Mouse (Mus musculus): ENCODE measurements around the gene Ankrd52. TPM values are rescaled to one million over a fixed set of nuclear protein-coding genes. Genes with fewer than 3 reads are reported as not detected.

The Ankrd52 gene
- polyA plus RNA-seq, 1 experiment from 2014 or later = 6.2 TPM

DNA sequence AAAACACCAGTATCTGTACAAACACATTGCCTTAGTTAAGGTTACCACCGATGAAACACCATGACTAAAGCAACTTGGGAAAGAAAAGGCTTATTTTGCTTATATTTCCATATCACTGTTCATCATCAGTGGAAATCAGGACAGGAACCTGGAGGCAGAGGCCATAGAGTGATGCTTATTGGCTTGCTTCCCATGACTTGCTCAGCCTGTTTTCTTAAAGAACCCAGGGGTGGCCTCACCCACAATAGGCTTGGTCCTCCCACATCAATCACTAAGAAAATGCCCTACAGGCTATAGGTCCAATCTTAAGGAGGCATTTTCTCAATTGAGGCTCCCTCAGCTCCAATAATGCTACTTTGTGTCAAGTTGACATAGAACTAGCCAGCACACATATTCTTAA lies 65.8 kb downstream of the Ankrd52 start:
- DNase-seq (ENCODE audit: low spot score) (no peak), ATAC-seq (replicated peaks; ENCODE audit: low FRiP score, low read depth) (no peak)
- Histone ChIP-seq H3K27me3 (ENCODE audit: insufficient read depth, low read length) (no peaks in the 10 kb centered on the region), H3K4me1 (replicated peaks; ENCODE audit: insufficient read depth, low read length) (no peaks in the 10 kb centered on the region), H3K9me3 (replicated peaks; ENCODE audit: low read length) (no peaks in the 10 kb centered on the region), H3K4me3 (replicated peaks; ENCODE audit: low read depth, low read length) (no peak overlapping the region), H3K27ac (no peak overlapping the region), H3K4me2 (ENCODE audit: low read length) (no peak overlapping the region), H3K36me3 (ENCODE audit: insufficient read depth, low read length) (peaks cover 18% of the 10 kb centered on the region), H3K9ac (ENCODE audit: low read depth, low read length) (no peak overlapping the region)
- 96% methylated on average over 1 of the region's 1 CpGs for WGBS
- TF ChIP-seq CTCF (IDR thresholded peaks at IDR 0.05; ENCODE audit: low read depth) = no peak

DNA sequence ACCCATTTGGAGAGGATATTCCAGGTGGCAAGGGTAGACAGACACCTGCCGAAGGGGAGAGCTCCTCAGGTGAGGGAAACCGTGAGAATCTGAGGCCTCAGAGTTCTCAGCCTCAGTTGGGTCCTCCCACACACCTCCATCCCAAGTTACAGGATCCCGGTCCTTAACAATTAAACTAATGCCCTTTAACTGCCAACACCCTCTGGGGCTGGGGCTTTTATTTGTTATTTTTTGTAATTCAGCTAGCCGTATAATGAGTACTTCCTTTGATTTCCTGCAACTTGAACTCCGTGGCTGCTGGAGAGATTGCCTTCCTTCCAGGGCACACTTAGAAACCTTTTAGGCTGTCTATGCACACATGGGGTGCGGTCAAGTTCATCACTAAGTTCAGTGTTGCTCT lies 67.4 kb downstream of the Ankrd52 start:
- no peak overlapping the region for H3K9ac ChIP-seq (ENCODE audit: low read depth, low read length)
- no peaks in the 10 kb centered on the region for H3K27me3 ChIP-seq (ENCODE audit: insufficient read depth, low read length)
- no peaks in the 10 kb centered on the region for H3K9me3 ChIP-seq (replicated peaks; ENCODE audit: low read length)
- no peak for TF ChIP-seq CTCF (IDR thresholded peaks at IDR 0.05; ENCODE audit: low read depth)
- no peak overlapping the region for H3K4me3 ChIP-seq (replicated peaks; ENCODE audit: low read depth, low read length)
- WGBS = 33% methylated on average over 6 of the region's 6 CpGs
- DNase-seq (ENCODE audit: low spot score) = peak; percentile 64
- 0 out of 2 replicates have a peak, but pooled peaks cover 6% of the 10 kb centered on the region for H3K36me3 ChIP-seq (ENCODE audit: insufficient read depth, low read length)
- no peaks in the 10 kb centered on the region for H3K4me1 ChIP-seq (replicated peaks; ENCODE audit: insufficient read depth, low read length)
- H3K4me2 ChIP-seq (ENCODE audit: low read length) = no peak overlapping the region
- H3K27ac ChIP-seq = no peak overlapping the region
- ATAC-seq (replicated peaks; ENCODE audit: low FRiP score, low read depth) = no peak

DNA sequence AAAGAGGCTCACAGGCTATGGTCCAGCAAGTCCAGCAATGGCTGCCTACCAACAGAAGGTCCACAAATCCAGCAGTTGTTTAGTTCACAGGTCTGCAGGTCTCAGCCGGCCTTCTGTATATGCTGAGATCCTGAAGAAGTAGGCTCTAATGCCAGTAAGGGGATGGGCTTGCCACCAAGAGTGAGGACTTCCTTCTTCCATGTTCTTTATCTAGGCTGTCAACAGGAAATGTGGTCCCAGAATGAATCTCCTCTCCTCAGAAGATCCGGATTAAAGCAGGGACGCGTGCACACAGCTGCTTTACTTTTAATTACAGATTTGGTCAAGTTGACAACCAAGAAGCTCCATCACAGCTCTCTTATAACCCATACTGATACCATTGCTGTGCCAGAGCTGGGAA lies 68.5 kb downstream of the Ankrd52 start:
- H3K27me3 ChIP-seq (ENCODE audit: insufficient read depth, low read length) = no peaks in the 10 kb centered on the region
- ATAC-seq (replicated peaks; ENCODE audit: low FRiP score, low read depth) (no peak), DNase-seq (ENCODE audit: low spot score) (peak; percentile 23)
- no peak overlapping the region for H3K9ac ChIP-seq (ENCODE audit: low read depth, low read length)
- no peaks in the 10 kb centered on the region for H3K4me1 ChIP-seq (replicated peaks; ENCODE audit: insufficient read depth, low read length)
- H3K27ac ChIP-seq = no peak overlapping the region
- no peaks in the 10 kb centered on the region for H3K9me3 ChIP-seq (replicated peaks; ENCODE audit: low read length)
- TF ChIP-seq CTCF (IDR thresholded peaks at IDR 0.05; ENCODE audit: low read depth) = no peak
- 69% methylated on average over 4 of the region's 4 CpGs for WGBS
- no peak overlapping the region for H3K4me2 ChIP-seq (ENCODE audit: low read length)
- no peak overlapping the region for H3K4me3 ChIP-seq (replicated peaks; ENCODE audit: low read depth, low read length)
- 0 out of 2 replicates have a peak, but pooled peaks cover 6% of the 10 kb centered on the region for H3K36me3 ChIP-seq (ENCODE audit: insufficient read depth, low read length)

DNA sequence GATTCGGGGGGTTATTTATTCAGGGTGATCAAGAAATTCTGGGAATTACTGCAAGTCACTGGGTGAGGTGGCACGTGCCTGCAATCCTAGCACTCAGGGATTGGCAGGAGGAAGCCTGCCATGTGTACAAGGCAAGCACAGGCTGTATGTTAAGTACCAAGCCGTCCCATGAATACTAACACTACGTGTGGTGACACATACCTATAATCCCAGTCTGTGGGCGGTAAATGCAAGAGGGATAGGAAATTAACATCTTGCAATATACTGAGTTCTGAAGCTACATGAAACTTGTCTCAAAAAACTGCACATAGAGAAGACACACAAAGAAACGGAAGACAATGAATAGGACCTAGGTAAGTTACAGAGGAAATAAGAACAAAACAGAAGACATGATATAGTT lies 74.1 kb downstream of the Ankrd52 start:
- H3K9me3 ChIP-seq (replicated peaks; ENCODE audit: low read length) = no peaks in the 10 kb centered on the region
- H3K4me1 ChIP-seq (replicated peaks; ENCODE audit: insufficient read depth, low read length) = no peaks in the 10 kb centered on the region
- H3K27ac ChIP-seq = no peak overlapping the region
- DNase-seq (ENCODE audit: low spot score) (no peak), ATAC-seq (replicated peaks; ENCODE audit: low FRiP score, low read depth) (no peak)
- no peaks in the 10 kb centered on the region for H3K27me3 ChIP-seq (ENCODE audit: insufficient read depth, low read length)
- 82% methylated on average over 6 of the region's 6 CpGs for WGBS
- no peak overlapping the region for H3K9ac ChIP-seq (ENCODE audit: low read depth, low read length)
- H3K4me3 ChIP-seq (replicated peaks; ENCODE audit: low read depth, low read length) = no peak overlapping the region
- no peak overlapping the region for H3K4me2 ChIP-seq (ENCODE audit: low read length)
- no peaks in the 10 kb centered on the region for H3K36me3 ChIP-seq (ENCODE audit: insufficient read depth, low read length)
- no peak for TF ChIP-seq CTCF (IDR thresholded peaks at IDR 0.05; ENCODE audit: low read depth)

DNA sequence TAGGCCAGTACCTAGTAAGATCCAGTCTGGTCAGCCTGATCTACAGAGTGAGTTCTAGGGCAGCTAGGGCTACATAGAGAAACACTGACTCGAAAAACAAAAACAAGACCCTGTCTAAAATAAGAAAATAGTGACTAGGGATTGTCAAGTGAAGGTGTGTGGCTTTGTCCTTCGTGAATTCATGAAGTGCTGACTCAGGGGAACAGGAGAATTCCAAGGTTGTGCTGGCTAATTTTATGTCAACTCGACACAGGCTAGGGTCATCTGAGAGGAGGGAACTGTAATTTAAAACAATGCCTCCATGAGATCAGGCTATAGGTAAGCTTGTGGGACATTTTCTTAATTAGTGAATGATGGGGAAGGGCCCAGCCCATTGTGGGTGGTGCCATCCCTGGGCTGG lies 77.6 kb downstream of the Ankrd52 start:
- no peaks in the 10 kb centered on the region for H3K27me3 ChIP-seq (ENCODE audit: insufficient read depth, low read length)
- ATAC-seq (replicated peaks; ENCODE audit: low FRiP score, low read depth) (no peak), DNase-seq (ENCODE audit: low spot score) (no peak)
- no peak overlapping the region for H3K27ac ChIP-seq
- H3K4me3 ChIP-seq (replicated peaks; ENCODE audit: low read depth, low read length) = no peak overlapping the region
- WGBS = 62% methylated on average over 3 of the region's 3 CpGs
- H3K36me3 ChIP-seq (ENCODE audit: insufficient read depth, low read length) = no peaks in the 10 kb centered on the region
- TF ChIP-seq CTCF (IDR thresholded peaks at IDR 0.05; ENCODE audit: low read depth) = no peak
- H3K4me1 ChIP-seq (replicated peaks; ENCODE audit: insufficient read depth, low read length) = no peaks in the 10 kb centered on the region
- H3K4me2 ChIP-seq (ENCODE audit: low read length) = no peak overlapping the region
- no peaks in the 10 kb centered on the region for H3K9me3 ChIP-seq (replicated peaks; ENCODE audit: low read length)
- H3K9ac ChIP-seq (ENCODE audit: low read depth, low read length) = no peak overlapping the region

DNA sequence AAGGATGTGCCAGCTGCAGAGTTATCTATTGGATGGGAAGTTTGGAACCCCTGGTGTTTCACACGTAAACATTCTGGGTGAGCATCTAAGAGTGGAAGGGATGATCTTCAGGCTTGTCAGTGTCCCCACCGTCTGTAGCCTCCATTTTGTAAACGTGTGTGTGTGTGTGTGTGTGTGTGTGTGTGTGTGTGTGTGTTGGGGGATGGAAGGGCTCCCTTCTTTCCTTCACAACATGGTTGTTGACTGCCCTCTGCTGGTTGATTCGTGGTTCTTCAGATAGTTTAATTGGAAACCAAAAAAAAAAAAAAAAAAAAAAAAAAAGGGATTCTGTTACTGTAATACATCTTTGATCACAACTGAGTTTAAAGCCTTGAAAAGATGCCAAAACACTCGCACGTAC lies 78.4 kb downstream of the Ankrd52 start:
- Histone ChIP-seq H3K9me3 (replicated peaks; ENCODE audit: low read length) (no peaks in the 10 kb centered on the region), H3K4me1 (replicated peaks; ENCODE audit: insufficient read depth, low read length) (peaks cover 2% of the 10 kb centered on the region; the same call in 1 of the 2 replicates), H3K27ac (no peak overlapping the region), H3K36me3 (ENCODE audit: insufficient read depth, low read length) (no peaks in the 10 kb centered on the region), H3K9ac (ENCODE audit: low read depth, low read length) (no peak overlapping the region), H3K27me3 (ENCODE audit: insufficient read depth, low read length) (no peaks in the 10 kb centered on the region), H3K4me2 (ENCODE audit: low read length) (no peak overlapping the region), H3K4me3 (replicated peaks; ENCODE audit: low read depth, low read length) (no peak overlapping the region)
- no peak; the same call in 1 of the 2 replicates for ATAC-seq (replicated peaks; ENCODE audit: low FRiP score, low read depth)
- TF ChIP-seq CTCF (IDR thresholded peaks at IDR 0.05; ENCODE audit: low read depth) = peak; percentile 85
- peak; percentile 92 for DNase-seq (ENCODE audit: low spot score)
- 2% methylated on average over 6 of the region's 6 CpGs for WGBS

DNA sequence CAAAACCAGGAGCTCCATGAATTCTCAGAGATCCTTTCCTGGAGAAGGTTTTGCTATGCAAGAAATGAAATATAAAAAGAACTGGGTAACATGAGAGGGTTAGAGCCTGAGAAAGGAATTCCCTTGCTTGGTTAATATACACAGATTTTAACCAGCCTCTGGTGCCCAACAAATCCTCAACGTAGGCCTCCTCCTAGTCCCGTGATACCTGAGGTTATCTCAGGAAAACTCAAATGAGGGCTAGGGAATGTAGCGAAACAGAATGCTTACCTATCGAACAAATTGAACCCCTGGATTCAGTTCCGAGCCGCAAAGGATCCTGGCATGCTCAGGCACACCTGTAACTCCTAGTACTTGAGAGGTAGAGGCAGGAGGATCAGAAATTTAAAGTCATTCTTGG lies 80.8 kb downstream of the Ankrd52 start:
- 0 out of 2 replicates have a peak, but pooled peaks cover 7% of the 10 kb centered on the region for H3K36me3 ChIP-seq (ENCODE audit: insufficient read depth, low read length)
- no peak for DNase-seq (ENCODE audit: low spot score)
- H3K4me1 ChIP-seq (replicated peaks; ENCODE audit: insufficient read depth, low read length) = peaks cover 11% of the 10 kb centered on the region
- H3K9me3 ChIP-seq (replicated peaks; ENCODE audit: low read length) = no peaks in the 10 kb centered on the region
- no peak for TF ChIP-seq CTCF (IDR thresholded peaks at IDR 0.05; ENCODE audit: low read depth)
- H3K4me2 ChIP-seq (ENCODE audit: low read length) = peak overlapping the region; percentile 72; the same call in 1 of the 2 replicates
- WGBS = 77% methylated on average over 6 of the region's 6 CpGs
- no peak for ATAC-seq (replicated peaks; ENCODE audit: low FRiP score, low read depth)
- no peak overlapping the region for H3K27ac ChIP-seq
- no peaks in the 10 kb centered on the region for H3K27me3 ChIP-seq (ENCODE audit: insufficient read depth, low read length)
- no peak overlapping the region for H3K9ac ChIP-seq (ENCODE audit: low read depth, low read length)
- no peak overlapping the region for H3K4me3 ChIP-seq (replicated peaks; ENCODE audit: low read depth, low read length)

Small RNA genes within 50 kb of the gene (microRNA-seq; reads per million reads assigned to microRNA genes)
- gene Gm25361 (not detected), gene Gm26308 (not detected), gene Mir6914 (not detected), gene Mir6915 (0.60 reads per million), gene Mir8105 (not detected)

Other genes starting within 250 kb of the Ankrd52 start
- 27.0 and 30.0 TPM in 2 replicates for gene Rbms2, start 196.8 kb upstream of the Ankrd52 start, polyA plus RNA-seq (2015; fragmentation: Nextera tagmentation; extraction: Ambion mirVana)
- 0.68 and 0.79 TPM in 2 replicates for gene Gls2, start 182.7 kb upstream of the Ankrd52 start, polyA plus RNA-seq (2015; fragmentation: Nextera tagmentation; extraction: Ambion mirVana)
- gene Spryd4, start 165.3 kb upstream of the Ankrd52 start, polyA plus RNA-seq (2015; fragmentation: Nextera tagmentation; extraction: Ambion mirVana) = 31.5 and 35.1 TPM in 2 replicates
- not detected in 2 replicates for gene Mip, start 151.3 kb upstream of the Ankrd52 start, polyA plus RNA-seq (2015; fragmentation: Nextera tagmentation; extraction: Ambion mirVana)
- gene Timeless, start 145.1 kb upstream of the Ankrd52 start, polyA plus RNA-seq (2015; fragmentation: Nextera tagmentation; extraction: Ambion mirVana) = 26.4 and 33.3 TPM in 2 replicates
- 0.11 and 0.34 TPM in 2 replicates for gene Apon, start 123.0 kb upstream of the Ankrd52 start, polyA plus RNA-seq (2015; fragmentation: Nextera tagmentation; extraction: Ambion mirVana)
- gene Apof, start 108.4 kb upstream of the Ankrd52 start, polyA plus RNA-seq (2015; fragmentation: Nextera tagmentation; extraction: Ambion mirVana) = 0.21 and 0.42 TPM in 2 replicates
- gene Stat2, start 106.6 kb upstream of the Ankrd52 start, polyA plus RNA-seq (2015; fragmentation: Nextera tagmentation; extraction: Ambion mirVana) = 9.0 and 10.9 TPM in 2 replicates
- 0.13 and 0.16 TPM in 2 replicates for gene Il23a, start 78.4 kb upstream of the Ankrd52 start, polyA plus RNA-seq (2015; fragmentation: Nextera tagmentation; extraction: Ambion mirVana)
- 26.5 and 28.5 TPM in 2 replicates for gene Pan2, start 73.8 kb upstream of the Ankrd52 start, polyA plus RNA-seq (2015; fragmentation: Nextera tagmentation; extraction: Ambion mirVana)
- 350 and 363 TPM in 2 replicates for gene Cnpy2, start 54.7 kb upstream of the Ankrd52 start, polyA plus RNA-seq (2015; fragmentation: Nextera tagmentation; extraction: Ambion mirVana)
- gene Cs, start 39.4 kb upstream of the Ankrd52 start, polyA plus RNA-seq (2015; fragmentation: Nextera tagmentation; extraction: Ambion mirVana) = 167 and 195 TPM in 2 replicates
- 18.3 and 19.7 TPM in 2 replicates for gene Coq10a, start 8.1 kb upstream of the Ankrd52 start, polyA plus RNA-seq (2015; fragmentation: Nextera tagmentation; extraction: Ambion mirVana)
- gene Slc39a5, start 24.1 kb downstream of the Ankrd52 start, polyA plus RNA-seq (2015; fragmentation: Nextera tagmentation; extraction: Ambion mirVana) = 56.0 and 64.8 TPM in 2 replicates
- 82.4 and 85.5 TPM in 2 replicates for gene Nabp2, start 34.4 kb downstream of the Ankrd52 start, polyA plus RNA-seq (2015; fragmentation: Nextera tagmentation; extraction: Ambion mirVana)
- gene Rnf41, start 34.5 kb downstream of the Ankrd52 start, polyA plus RNA-seq (2015; fragmentation: Nextera tagmentation; extraction: Ambion mirVana) = 34.9 and 39.3 TPM in 2 replicates
- gene Smarcc2, start 82.1 kb downstream of the Ankrd52 start, polyA plus RNA-seq (2015; fragmentation: Nextera tagmentation; extraction: Ambion mirVana) = 40.5 and 44.9 TPM in 2 replicates
- 1,410 and 1,495 TPM in 2 replicates for gene Myl6, start 117.0 kb downstream of the Ankrd52 start, polyA plus RNA-seq (2015; fragmentation: Nextera tagmentation; extraction: Ambion mirVana)
- gene Myl6b, start 121.6 kb downstream of the Ankrd52 start, polyA plus RNA-seq (2015; fragmentation: Nextera tagmentation; extraction: Ambion mirVana) = 3.2 and 3.7 TPM in 2 replicates
- 15.9 TPM in 2 replicates for gene Esyt1, start 148.8 kb downstream of the Ankrd52 start, polyA plus RNA-seq (2015; fragmentation: Nextera tagmentation; extraction: Ambion mirVana)
- gene Zc3h10, start 170.7 kb downstream of the Ankrd52 start, polyA plus RNA-seq (2015; fragmentation: Nextera tagmentation; extraction: Ambion mirVana) = 13.7 and 16.9 TPM in 2 replicates
- 3,897 and 4,536 TPM in 2 replicates for gene Rpl41, start 172.2 kb downstream of the Ankrd52 start, polyA plus RNA-seq (2015; fragmentation: Nextera tagmentation; extraction: Ambion mirVana)
- gene Pa2g4, start 188.9 kb downstream of the Ankrd52 start, polyA plus RNA-seq (2015; fragmentation: Nextera tagmentation; extraction: Ambion mirVana) = 124 and 132 TPM in 2 replicates
- 9.6 and 10.2 TPM in 2 replicates for gene Erbb3, start 212.5 kb downstream of the Ankrd52 start, polyA plus RNA-seq (2015; fragmentation: Nextera tagmentation; extraction: Ambion mirVana)
- 836 and 985 TPM in 2 replicates for gene Rps26, start 249.6 kb downstream of the Ankrd52 start, polyA plus RNA-seq (2015; fragmentation: Nextera tagmentation; extraction: Ambion mirVana)

Data from kidney, postnatal 0 days (tissue).